Mouse (Mus musculus) yolk sac, embryonic 10.5 days (tissue): ENCODE data around the gene Setd1b.

Source experiments
- DNase-seq: peaks from one replicate; pipeline ENCODE4 v3.0.0-alpha.2; 2017; ENCODE audit warnings: low spot score

The Setd1b gene

GRCm38 (mm10) chr5:123140694-123141554 lies 1.1 kb upstream of the Setd1b start:
- peak; percentile 94 for DNase-seq

- no peak for DNase-seq
Observed at GRCm38 (mm10) chr5:123141555-123142160, 335 bp upstream of the Setd1b start.

GRCm38 (mm10) chr5:123143251-123143970 lies 1.4 kb downstream of the Setd1b start:
- peak; percentile 55 for DNase-seq

GRCm38 (mm10) chr5:123143971-123144745 lies 2.2 kb downstream of the Setd1b start:
- DNase-seq, result no peak

GRCm38 (mm10) chr5:123144746-123145590 lies 3.0 kb downstream of the Setd1b start:
- peak; percentile 55 for DNase-seq

- no peak for DNase-seq
Observed at GRCm38 (mm10) chr5:123146357-123146756, 4.4 kb downstream of the Setd1b start.

GRCm38 (mm10) chr5:123147569-123147968 lies 5.6 kb downstream of the Setd1b start:
- DNase-seq, result no peak

- no peak for DNase-seq
Observed at GRCm38 (mm10) chr5:123148073-123148722, 6.2 kb downstream of the Setd1b start.

- peak; percentile 85 for DNase-seq
Observed at GRCm38 (mm10) chr5:123149451-123150400, 7.7 kb downstream of the Setd1b start.

GRCm38 (mm10) chr5:123150641-123151040 lies 8.6 kb downstream of the Setd1b start:
- DNase-seq, result peak; percentile 31

- DNase-seq, result no peak
Observed at GRCm38 (mm10) chr5:123151077-123151476, 9.1 kb downstream of the Setd1b start.

- DNase-seq, result no peak
Observed at GRCm38 (mm10) chr5:123151707-123152362, 9.8 kb downstream of the Setd1b start.

GRCm38 (mm10) chr5:123152901-123153300 lies 10.9 kb downstream of the Setd1b start:
- DNase-seq, result no peak

GRCm38 (mm10) chr5:123155425-123155824 lies 13.4 kb downstream of the Setd1b start:
- peak; percentile 69 for DNase-seq

- DNase-seq, result no peak
Observed at GRCm38 (mm10) chr5:123156763-123157162, 14.8 kb downstream of the Setd1b start.

- DNase-seq, result no peak
Observed at GRCm38 (mm10) chr5:123157972-123158371, 16.0 kb downstream of the Setd1b start.

GRCm38 (mm10) chr5:123159446-123159845 lies 17.5 kb downstream of the Setd1b start:
- no peak for DNase-seq

GRCm38 (mm10) chr5:123159866-123160265 lies 17.9 kb downstream of the Setd1b start:
- DNase-seq, result no peak

- no peak for DNase-seq
Observed at GRCm38 (mm10) chr5:123160341-123160740, 18.3 kb downstream of the Setd1b start.
